Mouse (Mus musculus) gastrocnemius, adult 18-20 months (tissue): ENCODE data around the gene Map4k3. TPM values are rescaled to one million over a fixed set of nuclear protein-coding genes. Genes with fewer than 3 reads are reported as not detected.
A peak's percentile ranks its signal among the peaks of the same experiment; 100 is the strongest.
"Not testable (repeated sequence)": the region's sequence is repeated elsewhere in the genome, so short reads cannot be mapped to it uniquely, and the experiment has no call there.

Source experiments
- DNase-seq: peaks from one replicate; pipeline ENCODE4 v3.0.0; 2021; ENCODE audit warnings: low spot score
- long read RNA-seq, 2 experiments: library from polyadenylated mRNA; stranded (forward); transcript quantifications; one replicate each; pipeline ENCODE4 v2.0.0; 2021
- total RNA-seq, 2 experiments: library from RNA; stranded (reverse); gene quantifications; 2 replicates each; pipeline ENCODE4 v1.2.3; 2021

Gene Map4k3
- total RNA-seq, result 10 to 100 TPM; 11.8 to 14.9 TPM
- long read RNA-seq, experiment 1, full-length matches to known transcripts, result 17 of 28 reads
- long read RNA-seq, experiment 1, partial matches to known transcripts, result 4 of 28 reads
- long read RNA-seq, experiment 1, other reads (novel, unspliced or antisense), result 7 of 28 reads
- long read RNA-seq, experiment 2, full-length matches to known transcripts, result 4 of 12 reads
- long read RNA-seq, experiment 2, partial matches to known transcripts, result 2 of 12 reads
- long read RNA-seq, experiment 2, other reads (novel, unspliced or antisense), result 6 of 12 reads

- peak; percentile 80 for DNase-seq
Measured at GRCm38 (mm10) chr17:80728062-80728858, at the start of gene Map4k3. Map4k3 (minus strand) TSS chr17:80728485.

- DNase-seq, result no peak
Measured at GRCm38 (mm10) chr17:80777581-80777980, 49.3 kb upstream of the Map4k3 start.

GRCm38 (mm10) chr17:80775178-80775788 lies 47.0 kb upstream of the Map4k3 start:
- peak; percentile 60 for DNase-seq

- no peak for DNase-seq
Measured at GRCm38 (mm10) chr17:80772545-80773453, 44.5 kb upstream of the Map4k3 start.

GRCm38 (mm10) chr17:80770065-80770464 lies 41.8 kb upstream of the Map4k3 start:
- DNase-seq, result no peak

- no peak for DNase-seq
Measured at GRCm38 (mm10) chr17:80765204-80765603, 36.9 kb upstream of the Map4k3 start.

GRCm38 (mm10) chr17:80763065-80763681 lies 34.9 kb upstream of the Map4k3 start:
- DNase-seq, result no peak

- DNase-seq, result no peak
Measured at GRCm38 (mm10) chr17:80762391-80763040, 34.2 kb upstream of the Map4k3 start.

- DNase-seq, result not testable (repeated sequence)
Measured at GRCm38 (mm10) chr17:80761191-80761590, 32.9 kb upstream of the Map4k3 start.

- DNase-seq, result no peak
Measured at GRCm38 (mm10) chr17:80760344-80761145, 32.3 kb upstream of the Map4k3 start.

GRCm38 (mm10) chr17:80756043-80756442 lies 27.8 kb upstream of the Map4k3 start:
- no peak for DNase-seq

GRCm38 (mm10) chr17:80755076-80755871 lies 27.0 kb upstream of the Map4k3 start:
- no peak for DNase-seq

- no peak for DNase-seq
Measured at GRCm38 (mm10) chr17:80754589-80754988, 26.3 kb upstream of the Map4k3 start.

- no peak for DNase-seq
Measured at GRCm38 (mm10) chr17:80752466-80752865, 24.2 kb upstream of the Map4k3 start.

GRCm38 (mm10) chr17:80739421-80739820 lies 11.1 kb upstream of the Map4k3 start:
- DNase-seq, result no peak

- no peak for DNase-seq
Measured at GRCm38 (mm10) chr17:80734700-80735099, 6.4 kb upstream of the Map4k3 start.

GRCm38 (mm10) chr17:80733121-80733800 lies 5.0 kb upstream of the Map4k3 start:
- no peak for DNase-seq

GRCm38 (mm10) chr17:80732256-80732655 lies 4.0 kb upstream of the Map4k3 start:
- no peak for DNase-seq
